Mouse (Mus musculus) embryonic fibroblast, embryonic 13.5 days (primary cell): ENCODE data around the gene Dennd1a.

Experiments
- CTCF ChIP-seq: IDR thresholded peaks from 2 replicates; pipeline ENCODE4 v1.5.1; 2011; ENCODE audit warnings: mild to moderate bottlenecking, control low read depth, low read length, moderate library complexity, borderline replicate concordance; ENCODE audit not compliant: insufficient read depth
- POLR2A ChIP-seq: IDR thresholded peaks from 2 replicates; pipeline ENCODE4 v1.6.1; 2011; ENCODE audit warnings: low read depth, mild to moderate bottlenecking, control low read depth, low read length, moderate library complexity

DNA sequence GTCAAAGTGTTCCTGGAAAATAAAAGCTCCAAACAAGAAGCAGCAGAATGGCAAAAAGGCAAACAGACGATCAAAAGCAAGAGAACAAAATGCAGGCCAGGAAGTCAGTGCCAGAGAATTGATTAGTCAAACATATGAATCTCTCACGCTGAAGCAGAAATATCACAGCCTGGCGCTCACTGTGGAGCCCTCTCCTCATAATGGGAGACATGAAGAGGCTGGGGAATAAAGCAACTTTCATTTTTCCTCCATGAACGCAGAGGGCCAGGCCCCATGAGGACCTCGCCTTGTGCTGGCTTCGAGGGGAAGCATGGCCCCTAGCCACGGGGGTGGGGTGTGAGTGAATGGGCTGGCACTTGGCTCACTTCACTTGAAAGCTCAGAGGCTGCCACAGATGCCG lies 383.9 kb downstream of the Dennd1a start:
- TF ChIP-seq POLR2A: no peak
- TF ChIP-seq CTCF: no peak
